Mouse (Mus musculus): ENCODE measurements around the gene Slc35f5. TPM values are rescaled to one million over a fixed set of nuclear protein-coding genes. Genes with fewer than 3 reads are reported as not detected.

Gene Slc35f5
- total and polyA plus RNA-seq, 3 experiments, result 3.9 to 6.0 (median 5.8) TPM

DNA sequence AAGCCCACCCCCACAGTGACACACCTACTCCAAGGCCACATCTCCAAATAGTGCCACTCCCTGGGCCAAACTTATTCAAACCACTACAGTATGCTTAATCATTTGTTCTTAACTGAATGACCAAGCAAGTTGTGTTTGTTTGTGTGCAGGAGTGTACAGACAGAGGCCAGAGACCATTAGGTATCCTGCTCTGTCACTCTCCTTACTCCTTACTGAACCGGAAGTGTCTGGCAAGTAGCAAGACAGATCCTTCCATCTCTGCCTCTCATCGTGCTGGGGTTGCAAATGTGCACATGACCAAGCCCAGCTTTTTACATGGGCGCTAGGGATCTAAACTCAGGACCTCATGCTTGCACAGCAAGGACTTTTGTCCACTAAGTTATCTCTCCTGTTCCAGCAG, 1.1 kb upstream of the Slc35f5 start:
- Histone ChIP-seq H3K27me3 (replicated peaks) (no peaks in the 10 kb centered on the region), H3K9me3 (replicated peaks; ENCODE audit: low read length) (no peaks in the 10 kb centered on the region), H3K27ac (ENCODE audit: insufficient read depth, low read depth) (no peak overlapping the region), H3K4me2 (ENCODE audit: insufficient read depth, low read depth, poor library complexity, severe bottlenecking) (no peak overlapping the region), H3K4me1 (ENCODE audit: control insufficient read depth in 1 of 2, insufficient read depth in 2 of 2) (peaks cover 3 to 11% of the 10 kb centered on the region in 2 experiments; a peak in 3 of 4 replicates), H3K79me2 (replicated peaks; ENCODE audit: control insufficient read depth, extremely low read depth, insufficient read depth, poor library complexity, severe bottlenecking) (no peaks in the 10 kb centered on the region), H3K4me3 (replicated peaks in 1 of 3; ENCODE audit: low read depth in 2 of 3, low read length in 2 of 3, poor library complexity in 1 of 3) (no peak overlapping the region), H3K9ac (ENCODE audit: insufficient read depth, low read depth) (no peak overlapping the region; the same call in 1 of the 2 replicates), H3K36me3 (replicated peaks in 1 of 2; ENCODE audit: control insufficient read depth in 1 of 2, insufficient read depth in 1 of 2, low read length in 1 of 2) (no peaks in the 10 kb centered on the region)
- TF ChIP-seq ZMIZ1 (IDR thresholded peaks at IDR 0.05; ENCODE audit: low read depth, low read length), result no peak
- TF ChIP-seq TBP (conservative IDR thresholded peaks at IDR 0.05; ENCODE audit: low read depth, low read length), result no peak
- no peak for TF ChIP-seq MAFK (IDR thresholded peaks at IDR 0.05; ENCODE audit: insufficient replicate concordance, low read length)
- TF ChIP-seq RAD21 (IDR thresholded peaks at IDR 0.05; ENCODE audit: low read depth, low read length), result no peak
- TF ChIP-seq SMC3 (IDR thresholded peaks at IDR 0.05; ENCODE audit: low read depth, low read length), result no peak
- TF ChIP-seq PAX5 (IDR thresholded peaks at IDR 0.05; ENCODE audit: low read length), result no peak
- no peak for TF ChIP-seq ETS1 (conservative IDR thresholded peaks at IDR 0.05; ENCODE audit: low read depth, low read length)
- TF ChIP-seq POLR2AphosphoS2 (IDR thresholded peaks at IDR 0.05; ENCODE audit: low read depth, low read length), result no peak
- no peak for TF ChIP-seq NRF1 (IDR thresholded peaks at IDR 0.05; ENCODE audit: low read depth, low read length)
- TF ChIP-seq IRF4 (IDR thresholded peaks at IDR 0.05; ENCODE audit: low read depth, low read length), result no peak
- no peak for TF ChIP-seq RCOR1 (conservative IDR thresholded peaks at IDR 0.05; ENCODE audit: low read depth, low read length)
- TF ChIP-seq HCFC1 (IDR thresholded peaks at IDR 0.05; ENCODE audit: low read depth, low read length), result no peak
- no peak for TF ChIP-seq GABPA (IDR thresholded peaks at IDR 0.05; ENCODE audit: insufficient replicate concordance, low read depth, low read length)
- no peak for TF ChIP-seq JUND (conservative IDR thresholded peaks at IDR 0.05; ENCODE audit: low read depth, low read length)
- no peak for TF ChIP-seq CHD1 (IDR thresholded peaks at IDR 0.05; ENCODE audit: low read depth, low read length)
- no peak for TF ChIP-seq NELFE (IDR thresholded peaks at IDR 0.05; ENCODE audit: low read depth, low read length)
- in situ Hi-C loops (cut with MboI; ENCODE audit: low pct_ligation_motif_present, low pct_unique_long_range_greater_than_20kb, low sequenced_read_pairs) (no loop called here), dilution Hi-C loops (cut with MboI; ENCODE audit: extremely low pct_ligation_motif_present, extremely low pct_unique_long_range_greater_than_20kb, low sequenced_read_pairs) (no loop called here)
- DNase-seq (ENCODE audit: extremely low read depth), result no peak

DNA sequence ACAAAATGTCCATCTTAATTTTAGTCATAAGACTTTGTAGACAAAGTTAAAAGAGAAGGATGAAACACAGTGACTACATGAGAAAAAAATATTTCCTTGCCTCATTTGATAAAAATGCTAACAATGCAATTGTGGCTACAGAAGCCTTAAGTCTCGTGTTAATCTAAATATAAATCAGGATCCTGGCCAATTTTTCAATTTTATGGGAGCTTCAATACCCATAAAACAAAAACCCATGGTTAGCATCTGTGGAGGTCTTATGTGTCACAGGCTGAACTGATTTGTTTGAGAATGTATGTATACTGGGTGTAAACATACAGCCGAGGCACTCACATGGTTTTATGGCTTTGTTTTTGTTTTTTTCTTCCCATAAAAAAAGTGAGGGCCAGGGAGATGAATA, 674 bp upstream of the Slc35f5 start:
- TF ChIP-seq ZNF384 (IDR thresholded peaks at IDR 0.05; ENCODE audit: low read depth, low read length) (no peak), MAFK (IDR thresholded peaks at IDR 0.05; ENCODE audit: insufficient replicate concordance, low read length) (0 out of 2 replicates have a peak, but pooled peaks have one; percentile 38), TBP (conservative IDR thresholded peaks at IDR 0.05; ENCODE audit: low read depth, low read length) (0 out of 2 replicates have a peak, but pooled peaks have one; percentile 0)
- in situ Hi-C loops (cut with MboI; ENCODE audit: low pct_ligation_motif_present, low pct_unique_long_range_greater_than_20kb, low sequenced_read_pairs) (loop anchor here (10.0 kb wide), 1 partner anchor 125 kb away; the partner anchor contains the start of gene Actr3), dilution Hi-C loops (cut with MboI; ENCODE audit: extremely low pct_ligation_motif_present, extremely low pct_unique_long_range_greater_than_20kb, low sequenced_read_pairs) (no loop called here)
- peak overlapping the region; percentile 80 for H3K9ac ChIP-seq (ENCODE audit: insufficient read depth, low read depth)
- no peak overlapping the region for H3K27ac ChIP-seq (ENCODE audit: insufficient read depth, low read depth)
- no peaks in the 10 kb centered on the region for H3K9me3 ChIP-seq (replicated peaks; ENCODE audit: low read length)
- no peaks in the 10 kb centered on the region for H3K79me2 ChIP-seq (replicated peaks; ENCODE audit: control insufficient read depth, extremely low read depth, insufficient read depth, poor library complexity, severe bottlenecking)
- no peak for DNase-seq (ENCODE audit: extremely low read depth)
- H3K4me2 ChIP-seq (ENCODE audit: insufficient read depth, low read depth, poor library complexity, severe bottlenecking), result peak overlapping the region; percentile 58; the same call in 1 of the 2 replicates
- H3K27me3 ChIP-seq (replicated peaks), result no peaks in the 10 kb centered on the region
- H3K36me3 ChIP-seq (replicated peaks in 1 of 2; ENCODE audit: control insufficient read depth in 1 of 2, insufficient read depth in 1 of 2, low read length in 1 of 2), result no peaks in the 10 kb centered on the region
- H3K4me1 ChIP-seq (ENCODE audit: control insufficient read depth in 1 of 2, insufficient read depth in 2 of 2), result peaks cover 3 to 11% of the 10 kb centered on the region in 2 experiments; a peak in 3 of 4 replicates
- H3K4me3 ChIP-seq (replicated peaks in 1 of 3; ENCODE audit: low read depth in 2 of 3, low read length in 2 of 3, poor library complexity in 1 of 3), result peak overlapping the region; percentile 54 to 77 (median 62)
